Mouse (Mus musculus): Measurements from ENCODE around the gene Hist1h3c.
"Not testable (repeated sequence)": the region's sequence is repeated elsewhere in the genome, so short reads cannot be mapped to it uniquely, and the experiment has no call there.

The Hist1h3c gene

GRCm38 (mm10) chr13:23705751-23706356 is 39.5 kb downstream of the Hist1h3c start:
- DNase-seq (ENCODE audit: low spot score in 2 of 2): no peak

DNA sequence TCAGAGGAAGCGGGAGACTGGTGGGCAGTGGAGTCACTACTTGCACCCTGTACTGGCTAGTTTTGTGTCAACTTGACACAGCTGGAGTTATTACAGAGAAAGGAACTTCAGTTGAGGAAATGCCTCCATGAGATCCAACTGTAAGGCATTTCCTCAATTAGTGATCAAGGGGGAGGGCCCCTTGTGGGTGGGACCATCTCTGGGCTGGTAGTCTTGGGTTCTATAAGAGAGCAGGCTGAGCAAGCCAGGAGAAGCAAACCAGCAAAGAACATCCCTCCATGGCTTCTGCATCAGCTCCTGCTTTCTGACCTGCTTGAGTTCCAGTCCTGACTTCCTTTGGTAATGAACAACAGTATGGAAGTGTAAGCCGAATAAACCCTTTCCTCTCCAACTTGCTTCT is 42.6 kb downstream of the Hist1h3c start:
- not testable (repeated sequence) for DNase-seq (ENCODE audit: low spot score in 2 of 2)

DNA sequence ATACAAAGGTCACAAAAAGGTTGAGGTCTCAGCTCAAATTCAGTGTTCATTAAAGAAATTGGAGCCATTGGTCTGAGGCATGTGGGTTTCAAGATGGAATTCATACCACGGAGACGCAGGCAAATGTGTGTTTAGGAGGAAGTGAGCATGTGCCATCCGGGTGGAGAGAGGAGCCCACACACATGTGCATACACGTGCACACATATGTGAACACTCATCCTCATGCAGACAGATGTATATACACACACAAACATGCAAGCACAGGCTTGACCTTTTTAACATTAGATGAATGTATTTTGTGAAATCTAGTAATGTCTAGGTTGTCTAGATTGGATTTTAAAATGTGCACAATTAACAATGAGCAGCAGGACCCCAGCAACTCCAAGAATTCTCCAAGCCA is 43.2 kb downstream of the Hist1h3c start:
- DNase-seq (ENCODE audit: low spot score in 2 of 2): no peak

GRCm38 (mm10) chr13:23700786-23701520 is 44.4 kb downstream of the Hist1h3c start:
- DNase-seq (ENCODE audit: low spot score in 2 of 2): peak; percentile 44 to 67

DNA sequence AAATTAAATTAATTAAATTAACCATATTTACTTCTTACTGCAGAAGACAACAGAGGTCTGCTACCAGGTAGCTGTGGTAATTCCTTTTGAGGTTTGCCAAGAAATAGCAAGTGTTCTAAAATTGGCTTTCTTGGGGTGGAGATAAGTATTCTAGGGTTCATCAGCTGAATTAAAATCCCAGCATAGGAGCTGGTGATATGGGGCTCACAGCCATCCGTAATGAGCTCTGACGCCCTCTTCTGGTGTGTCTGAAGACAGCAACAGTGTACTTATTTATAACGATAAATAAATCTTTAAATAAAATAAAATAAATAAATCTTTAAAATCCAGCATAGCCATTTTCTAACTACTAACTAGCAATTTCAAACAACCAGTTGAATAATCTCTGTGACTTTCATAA is 45.6 kb downstream of the Hist1h3c start:
- no peak for DNase-seq (ENCODE audit: low spot score in 2 of 2)

- no peak for DNase-seq (ENCODE audit: low spot score in 2 of 2)
Observed at GRCm38 (mm10) chr13:23698996-23699395, 46.4 kb downstream of the Hist1h3c start.

- peak; percentile 95 to 98 for DNase-seq (ENCODE audit: low spot score in 2 of 2)
Observed at GRCm38 (mm10) chr13:23698300-23698693, 47.1 kb downstream of the Hist1h3c start, which contains the start of gene Hist1h4c. Gene Hist1h4c (minus strand): TSS chr13:23698454.

GRCm38 (mm10) chr13:23697491-23698299 is 47.7 kb downstream of the Hist1h3c start:
- peak in 1 of 2 experiments; percentile 45 for DNase-seq (ENCODE audit: low spot score in 2 of 2)

DNA sequence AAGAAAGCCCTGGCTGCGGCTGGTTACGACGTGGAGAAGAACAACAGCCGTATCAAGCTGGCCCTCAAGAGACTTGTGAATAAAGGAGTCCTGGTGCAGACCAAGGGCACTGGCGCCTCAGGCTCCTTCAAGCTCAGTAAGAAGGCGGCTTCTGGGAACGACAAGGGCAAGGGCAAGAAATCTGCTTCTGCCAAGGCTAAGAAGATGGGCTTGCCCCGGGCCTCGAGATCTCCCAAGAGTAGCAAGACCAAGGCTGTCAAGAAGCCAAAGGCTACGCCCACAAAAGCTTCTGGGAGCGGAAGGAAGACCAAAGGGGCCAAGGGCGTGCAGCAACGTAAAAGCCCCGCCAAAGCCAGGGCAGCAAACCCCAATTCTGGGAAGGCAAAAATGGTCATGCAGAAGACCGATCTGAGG is 49.3 kb downstream of the Hist1h3c start:
- no peak for DNase-seq (ENCODE audit: low spot score in 2 of 2)

DNA sequence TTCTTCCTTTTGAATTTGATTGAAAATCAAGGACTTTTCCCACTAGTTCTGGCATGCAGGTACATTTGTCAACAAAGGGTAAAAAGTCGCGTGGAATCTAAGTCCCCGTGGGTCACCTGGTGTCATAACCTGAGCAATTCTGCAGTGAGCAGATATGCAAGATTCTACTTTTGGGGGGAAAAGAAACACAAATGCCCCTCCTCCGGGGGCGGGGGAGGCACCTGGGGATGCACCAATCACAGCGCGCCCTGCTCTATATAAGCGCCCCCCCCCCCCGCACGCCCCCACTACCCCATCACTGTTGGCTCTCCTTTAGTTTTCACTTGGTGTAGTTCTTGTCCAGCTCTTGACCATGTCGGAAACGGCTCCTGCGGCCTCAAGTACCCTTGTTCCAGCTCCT is 49.9 kb downstream of the Hist1h3c start, which contains the start of gene Hist1h1t:
Hist1h1t (plus strand) TSS at position 301 of the 400 bp plus-strand sequence.
- no peak for DNase-seq (ENCODE audit: low spot score in 2 of 2)
